Mouse (Mus musculus) heart, embryonic 16.5 days (tissue): ENCODE results near the gene Ybx2. TPM values are rescaled to one million over a fixed set of nuclear protein-coding genes. Genes with fewer than 3 reads are reported as not detected.

Experiments
- ATAC-seq: fragments of 200-750 bp; cut with Nextera tagmentation; replicated peaks from 2 replicates; pipeline ENCODE4 v1.8.0; 2017; ENCODE audit warnings: moderate number of reproducible peaks; ENCODE audit not compliant: insufficient read depth, low FRiP score; ENCODE audit errors: extremely low read depth
- H3K27ac ChIP-seq: fragments of 300-500 bp; sonication (generic); 2 replicates; pipeline ENCODE4 v1.5.1; 2014; ENCODE audit warnings: mild to moderate bottlenecking, low read length, control low read depth, moderate library complexity
- H3K27me3 ChIP-seq: fragments of 300-500 bp; sonication (generic); 2 replicates; pipeline ENCODE4 v1.6.1; 2014; ENCODE audit warnings: low read length, mixed read lengths; ENCODE audit not compliant: control insufficient read depth, insufficient read depth
- H3K36me3 ChIP-seq: fragments of 300-500 bp; sonication (generic); 2 replicates; pipeline ENCODE4 v1.6.1; 2014; ENCODE audit not compliant: control insufficient read depth, insufficient read depth
- H3K4me1 ChIP-seq: fragments of 300-500 bp; sonication (generic); 2 replicates; pipeline ENCODE4 v1.6.1; 2014; ENCODE audit warnings: low read length, mixed read lengths; ENCODE audit not compliant: control insufficient read depth, insufficient read depth
- H3K4me2 ChIP-seq: fragments of 300-500 bp; sonication (generic); 2 replicates; pipeline ENCODE4 v1.6.1; 2014; ENCODE audit warnings: low read depth, mild to moderate bottlenecking, control low read depth, low read length
- H3K4me3 ChIP-seq: fragments of 300-500 bp; sonication (generic); 2 replicates; pipeline ENCODE4 v1.5.1; 2014; ENCODE audit warnings: mild to moderate bottlenecking, control low read depth, low read length
- H3K9ac ChIP-seq: fragments of 300-500 bp; sonication (generic); 2 replicates; pipeline ENCODE4 v1.6.1; 2014; ENCODE audit warnings: low read length, control low read depth
- H3K9me3 ChIP-seq: fragments of 300-500 bp; sonication (generic); replicated peaks from 2 replicates; pipeline ENCODE4 v1.6.1; 2016; ENCODE audit warnings: low read length; ENCODE audit not compliant: control insufficient read depth
- WGBS: fragments of 180-500 bp; shearing (Covaris S2); extraction: QIAGEN DNeasy Blood & Tissue Kit; methylation state at CpG from one replicate; pipeline ENCODE4 v1.1.7; 2014; 5-methylcytosine and 5-hydroxymethylcytosine counted together
- polyA plus RNA-seq: library from polyadenylated mRNA; unstranded; fragments of >200 nt; fragmentation: Nextera tagmentation; extraction: Ambion mirVana; gene quantifications from 2 replicates; pipeline ENCODE4 v1.2.1, GENCODE M21; 2015

Ybx2 gene
- polyA plus RNA-seq, 1 experiment from 2014 or later: 5.3 TPM

GRCm38 (mm10) chr11:69976271-69976670, 40.7 kb downstream of the Ybx2 start:
- WGBS: 56% methylated on average over 4 of the region's 4 CpGs

GRCm38 (mm10) chr11:69979827-69980195, 44.2 kb downstream of the Ybx2 start:
- no peak for ATAC-seq
- H3K27ac ChIP-seq: peak overlapping the region; percentile 100
- H3K9ac ChIP-seq: peak overlapping the region; percentile 75
- WGBS: 1% methylated on average over 16 of the region's 16 CpGs
- peak overlapping the region; percentile 89 for H3K4me2 ChIP-seq
- H3K4me1 ChIP-seq: peaks cover 28% of the 10 kb centered on the region
- no peaks in the 10 kb centered on the region for H3K9me3 ChIP-seq
- H3K4me3 ChIP-seq: peak overlapping the region; percentile 98
- no peaks in the 10 kb centered on the region for H3K27me3 ChIP-seq
- H3K36me3 ChIP-seq: peaks cover 21% of the 10 kb centered on the region

More at GRCm38 (mm10) chr11:69976271-69976670, 40.7 kb downstream of the Ybx2 start:
- peaks cover 26% of the 10 kb centered on the region for H3K36me3 ChIP-seq
- H3K4me2 ChIP-seq: no peak overlapping the region
- no peak overlapping the region for H3K4me3 ChIP-seq
- no peaks in the 10 kb centered on the region for H3K27me3 ChIP-seq
- H3K4me1 ChIP-seq: peaks cover 7% of the 10 kb centered on the region
- no peak for ATAC-seq
- H3K27ac ChIP-seq: no peak overlapping the region
- H3K9me3 ChIP-seq: no peaks in the 10 kb centered on the region
- no peak overlapping the region for H3K9ac ChIP-seq

- Histone ChIP-seq H3K27me3 (no peaks in the 10 kb centered on the region), H3K4me3 (peak overlapping the region; percentile 98), H3K9me3 (no peaks in the 10 kb centered on the region), H3K4me1 (peaks cover 28% of the 10 kb centered on the region), H3K27ac (peak overlapping the region; percentile 100), H3K36me3 (peaks cover 24% of the 10 kb centered on the region), H3K9ac (peak overlapping the region; percentile 95), H3K4me2 (peak overlapping the region; percentile 89)
- WGBS: under 1% methylated on average over 41 of the region's 60 CpGs
- peak; percentile 95 for ATAC-seq
Measured at GRCm38 (mm10) chr11:69980196-69981140, 44.9 kb downstream of the Ybx2 start.

- Histone ChIP-seq H3K4me3 (peak within 1 kb of the TSS; percentile 98), H3K36me3 (peaks cover 27% of the 10 kb centered on the region), H3K9ac (peak within 1 kb of the TSS; percentile 95), H3K27ac (peak within 1 kb of the TSS; percentile 100), H3K27me3 (no peaks in the 10 kb centered on the region), H3K4me2 (peak within 1 kb of the TSS; percentile 89), H3K4me1 (peaks cover 28% of the 10 kb centered on the region), H3K9me3 (no peaks in the 10 kb centered on the region)
- WGBS: under 1% methylated on average over 39 of the region's 43 CpGs
- no peak for ATAC-seq
Measured at GRCm38 (mm10) chr11:69981141-69981762, 45.7 kb downstream of the Ybx2 start, which contains the start of gene Ctdnep1. Gene Ctdnep1, plus strand, starts transcription at chr11:69981156.

GRCm38 (mm10) chr11:69982225-69982624, 46.6 kb downstream of the Ybx2 start, which contains the start of gene Elp5:
Gene Elp5, minus strand, starts transcription at chr11:69982517.
- Histone ChIP-seq H3K4me3 (peak within 1 kb of the TSS; percentile 98), H3K9me3 (no peaks in the 10 kb centered on the region), H3K4me1 (peaks cover 28% of the 10 kb centered on the region), H3K27me3 (no peaks in the 10 kb centered on the region), H3K36me3 (peaks cover 31% of the 10 kb centered on the region), H3K9ac (peak within 1 kb of the TSS; percentile 95), H3K27ac (peak within 1 kb of the TSS; percentile 100), H3K4me2 (peak within 1 kb of the TSS; percentile 89)
- WGBS: 45% methylated on average over 8 of the region's 8 CpGs
- no peak for ATAC-seq

- Histone ChIP-seq H3K27me3 (no peaks in the 10 kb centered on the region), H3K9ac (peak overlapping the region; percentile 95), H3K4me1 (peaks cover 28% of the 10 kb centered on the region), H3K4me3 (peak overlapping the region; percentile 98), H3K4me2 (peak overlapping the region; percentile 89), H3K27ac (peak overlapping the region; percentile 100), H3K36me3 (peaks cover 37% of the 10 kb centered on the region), H3K9me3 (no peaks in the 10 kb centered on the region)
- 13% methylated on average over 5 of the region's 5 CpGs for WGBS
- ATAC-seq: no peak
Measured at GRCm38 (mm10) chr11:69982877-69983276, 47.3 kb downstream of the Ybx2 start.

- WGBS: 81% methylated on average over 4 of the region's 4 CpGs
- H3K4me3 ChIP-seq: peak overlapping the region; percentile 98
- peaks cover 37% of the 10 kb centered on the region for H3K36me3 ChIP-seq
- H3K9ac ChIP-seq: peak overlapping the region; percentile 95
- H3K27ac ChIP-seq: peak overlapping the region; percentile 100
- no peaks in the 10 kb centered on the region for H3K9me3 ChIP-seq
- H3K4me2 ChIP-seq: peak overlapping the region; percentile 89
- H3K27me3 ChIP-seq: no peaks in the 10 kb centered on the region
- H3K4me1 ChIP-seq: peaks cover 28% of the 10 kb centered on the region
- no peak for ATAC-seq
Measured at GRCm38 (mm10) chr11:69983377-69983776, 47.8 kb downstream of the Ybx2 start.

- 89% methylated on average over 8 of the region's 8 CpGs for WGBS
- Histone ChIP-seq H3K9ac (no peak overlapping the region), H3K4me2 (no peak overlapping the region), H3K4me1 (peaks cover 25% of the 10 kb centered on the region), H3K4me3 (no peak overlapping the region), H3K9me3 (no peaks in the 10 kb centered on the region), H3K27ac (no peak overlapping the region), H3K36me3 (peaks cover 43% of the 10 kb centered on the region), H3K27me3 (no peaks in the 10 kb centered on the region)
- no peak for ATAC-seq
Measured at GRCm38 (mm10) chr11:69984431-69984830, 48.8 kb downstream of the Ybx2 start.

- Histone ChIP-seq H3K27ac (peak overlapping the region; percentile 99), H3K27me3 (no peaks in the 10 kb centered on the region), H3K36me3 (peaks cover 53% of the 10 kb centered on the region), H3K9me3 (no peaks in the 10 kb centered on the region), H3K4me2 (no peak overlapping the region), H3K4me1 (peaks cover 17% of the 10 kb centered on the region), H3K4me3 (no peak overlapping the region), H3K9ac (no peak overlapping the region)
- WGBS: 83% methylated on average over 8 of the region's 8 CpGs
- ATAC-seq: no peak
Measured at GRCm38 (mm10) chr11:69989949-69990348, 54.4 kb downstream of the Ybx2 start.
